Mouse (Mus musculus) kidney, adult 18-20 months (tissue): ENCODE data around the gene Kif14.
"Not testable (repeated sequence)": the region's sequence is repeated elsewhere in the genome, so short reads cannot be mapped to it uniquely, and the experiment has no call there.

ENCODE experiments used
- DNase-seq: peaks from one replicate; pipeline ENCODE4 v3.0.0; 2021

Gene Kif14

GRCm38 (mm10) chr1:136492232-136492631 lies 26.1 kb downstream of the Kif14 start:
- DNase-seq: no peak

GRCm38 (mm10) chr1:136499317-136499716 lies 33.2 kb downstream of the Kif14 start:
- no peak for DNase-seq

GRCm38 (mm10) chr1:136502936-136503335 lies 36.8 kb downstream of the Kif14 start:
- no peak for DNase-seq

- not testable (repeated sequence) for DNase-seq
Measured at GRCm38 (mm10) chr1:136506255-136506654, 40.1 kb downstream of the Kif14 start.

GRCm38 (mm10) chr1:136512317-136512716 lies 46.2 kb downstream of the Kif14 start:
- DNase-seq: no peak

GRCm38 (mm10) chr1:136513181-136513580 lies 47.0 kb downstream of the Kif14 start:
- no peak for DNase-seq

- no peak for DNase-seq
Measured at GRCm38 (mm10) chr1:136518699-136519356, 52.7 kb downstream of the Kif14 start.

- peak; percentile 35 for DNase-seq
Measured at GRCm38 (mm10) chr1:136521363-136521937, 55.3 kb downstream of the Kif14 start.

- peak; percentile 30 for DNase-seq
Measured at GRCm38 (mm10) chr1:136524917-136525316, 58.8 kb downstream of the Kif14 start.

- no peak for DNase-seq
Measured at GRCm38 (mm10) chr1:136525818-136526217, 59.7 kb downstream of the Kif14 start.

- no peak for DNase-seq
Measured at GRCm38 (mm10) chr1:136527163-136527562, 61.0 kb downstream of the Kif14 start.

GRCm38 (mm10) chr1:136532556-136532955 lies 66.4 kb downstream of the Kif14 start:
- DNase-seq: no peak

- DNase-seq: no peak
Measured at GRCm38 (mm10) chr1:136536947-136537346, 70.8 kb downstream of the Kif14 start.

GRCm38 (mm10) chr1:136538247-136538646 lies 72.1 kb downstream of the Kif14 start:
- DNase-seq: peak; percentile 28

GRCm38 (mm10) chr1:136540407-136540895 lies 74.3 kb downstream of the Kif14 start:
- no peak for DNase-seq

- no peak for DNase-seq
Measured at GRCm38 (mm10) chr1:136541618-136542376, 75.7 kb downstream of the Kif14 start.

GRCm38 (mm10) chr1:136543920-136544319 lies 77.8 kb downstream of the Kif14 start:
- DNase-seq: no peak

- DNase-seq: no peak
Measured at GRCm38 (mm10) chr1:136547068-136547467, 80.9 kb downstream of the Kif14 start.

GRCm38 (mm10) chr1:136550285-136550684 lies 84.1 kb downstream of the Kif14 start:
- no peak for DNase-seq

GRCm38 (mm10) chr1:136550851-136551540 lies 84.9 kb downstream of the Kif14 start:
- peak; percentile 87 for DNase-seq

- no peak for DNase-seq
Measured at GRCm38 (mm10) chr1:136554686-136555085, 88.5 kb downstream of the Kif14 start.

- peak; percentile 23 for DNase-seq
Measured at GRCm38 (mm10) chr1:136555892-136556291, 89.7 kb downstream of the Kif14 start.

- DNase-seq: not testable (repeated sequence)
Measured at GRCm38 (mm10) chr1:136556643-136557042, 90.5 kb downstream of the Kif14 start.
